In genomic region chr17:46832101-46832980, GRCm38 (mm10) we compare ENCODE assay signal across 11 mouse cellular contexts. TPM values are rescaled to one million over a fixed set of nuclear protein-coding genes. Genes with fewer than 3 reads are reported as not detected.
A peak's percentile ranks its signal among the peaks of the same experiment; 100 is the strongest.
DNase-seq lines count a peak whose midpoint lies in the region; ATAC-seq and TF ChIP-seq lines count a peak whose summit lies in the region.
"Had no signal": no experiment of that assay in that cellular context is flagged by ENCODE, and none has a peak within 500 bp of the region (broad histone marks: within the 10 kb centered on the region; RNA-seq: fewer than 3 reads in every experiment).

No protein-coding gene starts in this region.

- no peak for TF ChIP-seq CTCF in heart, adult 2 months (IDR thresholded peaks at IDR 0.05)
- TF ChIP-seq CTCF in cortical plate, adult 2 months (IDR thresholded peaks at IDR 0.05; ENCODE audit: extremely low read depth, insufficient read depth, low read length), result no peak
- no peak for TF ChIP-seq CTCF in lung, postnatal 0 days (IDR thresholded peaks at IDR 0.05)

- TF ChIP-seq POLR2A in heart, adult 2 months (IDR thresholded peaks at IDR 0.05; ENCODE audit: insufficient read depth, low read depth, low read length), result 0 out of 2 replicates have a peak, but pooled peaks have one; percentile 35
- TF ChIP-seq POLR2A in cortical plate, adult 2 months (IDR thresholded peaks at IDR 0.05; ENCODE audit: extremely low read depth, insufficient read depth, low read length), result no peak

- ATAC-seq in heart, embryonic 11.5 days (replicated peaks; ENCODE audit: insufficient number of reproducible peaks, low FRiP score, low TSS enrichment), result no peak
- peak; percentile 28 for ATAC-seq in lung, postnatal 0 days
- ATAC-seq in erythroblast, adult 5-6 weeks (replicated peaks; ENCODE audit: low FRiP score, poor library complexity, severe bottlenecking), result no peak
- no peak for ATAC-seq in intestine, embryonic 16.5 days
- no peak for ATAC-seq in inflammation-experienced regulatory T-cells, adult 6 months
- ATAC-seq: forebrain, embryonic 15.5 days; midbrain, embryonic 13.5 days had no signal

- H3K79me2 ChIP-seq in heart, adult 2 months (replicated peaks; ENCODE audit: control insufficient read depth, insufficient read depth, low read length), result no peaks in the 10 kb centered on the region; the same call in 1 of the 2 replicates

- peak overlapping the region; percentile 78 for H3K27ac ChIP-seq in heart, adult 2 months
- no peak overlapping the region for H3K27ac ChIP-seq in heart, embryonic 11.5 days (ENCODE audit: low read depth, low read length)
- peak overlapping the region; percentile 72; the same call in 1 of the 2 replicates for H3K27ac ChIP-seq in cortical plate, adult 2 months (ENCODE audit: insufficient read depth, low read length)
- 0 out of 2 replicates have a peak overlapping the region, but pooled peaks have one; percentile 32 for H3K27ac ChIP-seq in lung, postnatal 0 days (ENCODE audit: low read length)
- H3K27ac ChIP-seq in intestine, embryonic 16.5 days (ENCODE audit: low read length), result no peak overlapping the region
- H3K27ac ChIP-seq: forebrain, embryonic 15.5 days; midbrain, embryonic 13.5 days had no signal

- intact Hi-C loops in heart, adult 2 months (cut with DNase I), result no loop called here

- no peak overlapping the region for H3K9ac ChIP-seq in heart, adult 2 months (ENCODE audit: low read depth, low read length)
- no peak overlapping the region for H3K9ac ChIP-seq in heart, embryonic 11.5 days (ENCODE audit: low read depth, low read length)
- no peak overlapping the region for H3K9ac ChIP-seq in lung, postnatal 0 days (replicated peaks; ENCODE audit: low read depth)
- no peak overlapping the region for H3K9ac ChIP-seq in intestine, embryonic 16.5 days (ENCODE audit: low read depth, low read length)
- H3K9ac ChIP-seq: forebrain, embryonic 15.5 days; midbrain, embryonic 13.5 days had no signal

- peak; percentile 66 to 77 for DNase-seq in heart, adult 2 months
- DNase-seq in heart, postnatal 4 days, result peak; percentile 61
- DNase-seq in lung, postnatal 0 days (ENCODE audit: low spot score), result no peak
- DNase-seq: retina, postnatal 1 day had no signal

- peak overlapping the region; percentile 18; the same call in 1 of the 2 replicates for H3K4me3 ChIP-seq in heart, adult 2 months
- no peak overlapping the region for H3K4me3 ChIP-seq in heart, embryonic 11.5 days (ENCODE audit: low read depth, low read length)
- H3K4me3 ChIP-seq in cortical plate, adult 2 months (ENCODE audit: insufficient read depth, low read length), result no peak overlapping the region
- no peak overlapping the region for H3K4me3 ChIP-seq in lung, postnatal 0 days (ENCODE audit: low read depth, low read length)
- no peak overlapping the region for H3K4me3 ChIP-seq in intestine, embryonic 16.5 days (ENCODE audit: low read length)
- H3K4me3 ChIP-seq: forebrain, embryonic 15.5 days; midbrain, embryonic 13.5 days had no signal

- 35% methylated on average over 11 of the region's 11 CpGs for WGBS in heart, adult 2 months
- 77% methylated on average over 11 of the region's 11 CpGs for WGBS in heart, embryonic 11.5 days (ENCODE audit: insufficient replicate concordance)
- WGBS in lung, postnatal 0 days, result 57% methylated on average over 11 of the region's 11 CpGs
- 72% methylated on average over 11 of the region's 11 CpGs for WGBS in intestine, embryonic 16.5 days

- peak; percentile 71; the same call in 1 of the 2 replicates for TF ChIP-seq EP300 in heart, adult 2 months (IDR thresholded peaks at IDR 0.05; ENCODE audit: insufficient read depth, low read depth, low read length)
- no peak for TF ChIP-seq EP300 in lung, postnatal 0 days (IDR thresholded peaks at IDR 0.05)

- no peaks in the 10 kb centered on the region; the same call in 1 of the 2 replicates for H3K36me3 ChIP-seq in heart, adult 2 months (ENCODE audit: control insufficient read depth, insufficient read depth, low read length)
- H3K36me3 ChIP-seq in heart, embryonic 11.5 days (ENCODE audit: control insufficient read depth, insufficient read depth, low read length), result peaks cover 3% of the 10 kb centered on the region; the same call in 1 of the 2 replicates
- H3K36me3 ChIP-seq in lung, postnatal 0 days (ENCODE audit: insufficient read depth, low read length), result no peaks in the 10 kb centered on the region
- peaks cover 9% of the 10 kb centered on the region; the same call in 1 of the 2 replicates for H3K36me3 ChIP-seq in intestine, embryonic 16.5 days (ENCODE audit: control insufficient read depth, insufficient read depth, low read length)

- H3K27me3 ChIP-seq in heart, adult 2 months (ENCODE audit: control insufficient read depth, insufficient read depth, low read length), result no peaks in the 10 kb centered on the region
- H3K27me3 ChIP-seq in heart, embryonic 11.5 days (ENCODE audit: control insufficient read depth, insufficient read depth, low read length), result no peaks in the 10 kb centered on the region
- no peaks in the 10 kb centered on the region for H3K27me3 ChIP-seq in lung, postnatal 0 days (replicated peaks; ENCODE audit: insufficient read depth, low read length)
- H3K27me3 ChIP-seq in intestine, embryonic 16.5 days (replicated peaks; ENCODE audit: control insufficient read depth, insufficient read depth, low read length), result no peaks in the 10 kb centered on the region
- H3K27me3 ChIP-seq: forebrain, embryonic 15.5 days; midbrain, embryonic 13.5 days had no signal

- no peaks in the 10 kb centered on the region for H3K9me3 ChIP-seq in heart, embryonic 11.5 days (replicated peaks; ENCODE audit: control insufficient read depth, low read length)
- H3K9me3 ChIP-seq in lung, postnatal 0 days (ENCODE audit: low read length), result no peaks in the 10 kb centered on the region
- no peaks in the 10 kb centered on the region for H3K9me3 ChIP-seq in intestine, embryonic 16.5 days (ENCODE audit: control insufficient read depth, low read length)
- H3K9me3 ChIP-seq: forebrain, embryonic 15.5 days; midbrain, embryonic 13.5 days had no signal

- H3K4me2 ChIP-seq in heart, embryonic 11.5 days, result no peak overlapping the region
- no peak overlapping the region for H3K4me2 ChIP-seq in lung, postnatal 0 days (replicated peaks; ENCODE audit: low read depth, low read length)
- H3K4me2 ChIP-seq in intestine, embryonic 16.5 days (ENCODE audit: low read depth, low read length), result no peak overlapping the region
- H3K4me2 ChIP-seq: forebrain, embryonic 15.5 days; midbrain, embryonic 13.5 days had no signal

- H3K4me1 ChIP-seq in heart, adult 2 months (ENCODE audit: control insufficient read depth, insufficient read depth, low read length), result peaks cover 10% of the 10 kb centered on the region
- no peaks in the 10 kb centered on the region for H3K4me1 ChIP-seq in heart, embryonic 11.5 days (ENCODE audit: control insufficient read depth, insufficient read depth, low read length)
- peaks cover 6% of the 10 kb centered on the region; the same call in 1 of the 2 replicates for H3K4me1 ChIP-seq in cortical plate, adult 2 months (ENCODE audit: control insufficient read depth, insufficient read depth, low read length)
- no peaks in the 10 kb centered on the region; the same call in 1 of the 2 replicates for H3K4me1 ChIP-seq in lung, postnatal 0 days (ENCODE audit: insufficient read depth, low read depth, low read length)
- H3K4me1 ChIP-seq in intestine, embryonic 16.5 days (ENCODE audit: control insufficient read depth, insufficient read depth, low read length), result no peaks in the 10 kb centered on the region
- H3K4me1 ChIP-seq: forebrain, embryonic 15.5 days; midbrain, embryonic 13.5 days had no signal

RNA-seq across cellular contexts. Expression of gene Bicral, which starts 25.9 kb away (rescaled TPM):
- total RNA-seq in heart, adult 2 months (2021), result 10 to 100 TPM; 12.3 to 15.7 TPM
- polyA plus RNA-seq in heart, adult 2 months (2012; rRNA removed), result 7.4 and 9.6 TPM in 2 replicates
- 4.1 and 4.9 TPM in 2 replicates for polyA plus RNA-seq in heart, embryonic 11.5 days (2014; fragmentation: Nextera tagmentation; extraction: Ambion mirVana)
- polyA plus RNA-seq in cortical plate, adult 2 months (2012; rRNA removed), result 33.1 and 33.9 TPM in 2 replicates
- 10 to 100 TPM; 11.8 to 14.0 TPM for total RNA-seq in heart, postnatal 4 days (2021)
- polyA plus RNA-seq in lung, postnatal 0 days (2015; fragmentation: Nextera tagmentation; extraction: Ambion mirVana), result 3.0 and 3.4 TPM in 2 replicates
- total RNA-seq in erythroblast, adult 5-6 weeks (2015; ENCODE audit: low replicate concordance), result 6.5 and 7.5 TPM in 2 replicates
- total RNA-seq in erythroblast, adult 5-6 weeks (2017; ENCODE audit: low replicate concordance), result 3.7 and 4.0 TPM in 2 replicates
- polyA plus RNA-seq in intestine, embryonic 16.5 days (2015; fragmentation: Nextera tagmentation; extraction: Ambion mirVana), result 3.0 TPM in 2 replicates
- polyA plus RNA-seq in inflammation-experienced regulatory T-cells, adult 6 months (2017; shearing (Covaris generic)), result 1 to 10 TPM; 7.6 to 9.2 (median 9.1) TPM

RNA-seq across cellular contexts. Expression of gene Rpl7l1, which starts 49.9 kb away (rescaled TPM):
- total RNA-seq in heart, adult 2 months (2021), result 10 to 100 TPM; 54.0 TPM
- 19.4 and 41.8 TPM in 2 replicates for polyA plus RNA-seq in heart, adult 2 months (2012; rRNA removed)
- polyA plus RNA-seq in heart, embryonic 11.5 days (2014; fragmentation: Nextera tagmentation; extraction: Ambion mirVana), result 115 and 116 TPM in 2 replicates
- 43.6 and 48.0 TPM in 2 replicates for polyA plus RNA-seq in cortical plate, adult 2 months (2012; rRNA removed)
- 10 to 100 TPM; 69.6 to 71.9 TPM for total RNA-seq in heart, postnatal 4 days (2021)
- 83.2 and 83.7 TPM in 2 replicates for polyA plus RNA-seq in lung, postnatal 0 days (2015; fragmentation: Nextera tagmentation; extraction: Ambion mirVana)
- total RNA-seq in erythroblast, adult 5-6 weeks (2015; ENCODE audit: low replicate concordance), result 21.1 and 22.7 TPM in 2 replicates
- total RNA-seq in erythroblast, adult 5-6 weeks (2017; ENCODE audit: low replicate concordance), result 19.1 and 46.3 TPM in 2 replicates
- 142 and 153 TPM in 2 replicates for polyA plus RNA-seq in intestine, embryonic 16.5 days (2015; fragmentation: Nextera tagmentation; extraction: Ambion mirVana)
- 100 to 1,000 TPM; 120 to 149 (median 139) TPM for polyA plus RNA-seq in inflammation-experienced regulatory T-cells, adult 6 months (2017; shearing (Covaris generic))

RNA-seq across cellular contexts. Expression of gene Tbcc, which starts 58.1 kb away (rescaled TPM):
- 10 to 100 TPM; 16.3 TPM for total RNA-seq in heart, adult 2 months (2021)
- 12.7 and 13.3 TPM in 2 replicates for polyA plus RNA-seq in heart, adult 2 months (2012; rRNA removed)
- 53.4 and 54.1 TPM in 2 replicates for polyA plus RNA-seq in heart, embryonic 11.5 days (2014; fragmentation: Nextera tagmentation; extraction: Ambion mirVana)
- 25.6 and 26.1 TPM in 2 replicates for polyA plus RNA-seq in cortical plate, adult 2 months (2012; rRNA removed)
- total RNA-seq in heart, postnatal 4 days (2021), result 10 to 100 TPM; 23.5 to 26.2 TPM
- 47.7 and 51.0 TPM in 2 replicates for polyA plus RNA-seq in lung, postnatal 0 days (2015; fragmentation: Nextera tagmentation; extraction: Ambion mirVana)
- 2.3 and 8.1 TPM in 2 replicates for total RNA-seq in erythroblast, adult 5-6 weeks (2015; ENCODE audit: low replicate concordance)
- 1.7 and 5.4 TPM in 2 replicates for total RNA-seq in erythroblast, adult 5-6 weeks (2017; ENCODE audit: low replicate concordance)
- 31.8 and 35.8 TPM in 2 replicates for polyA plus RNA-seq in intestine, embryonic 16.5 days (2015; fragmentation: Nextera tagmentation; extraction: Ambion mirVana)
- 10 to 100 TPM in 1 of 3 experiments, 1 to 10 TPM in 2; 9.6 to 10.5 (median 9.9) TPM for polyA plus RNA-seq in inflammation-experienced regulatory T-cells, adult 6 months (2017; shearing (Covaris generic))

RNA-seq across cellular contexts. Expression of gene 2310039H08Rik, which starts 59.9 kb away (rescaled TPM):
- 10 to 100 TPM; 22.6 to 30.4 TPM for total RNA-seq in heart, adult 2 months (2021)
- 43.6 and 45.4 TPM in 2 replicates for polyA plus RNA-seq in heart, adult 2 months (2012; rRNA removed)
- polyA plus RNA-seq in heart, embryonic 11.5 days (2014; fragmentation: Nextera tagmentation; extraction: Ambion mirVana), result 43.9 and 45.3 TPM in 2 replicates
- polyA plus RNA-seq in cortical plate, adult 2 months (2012; rRNA removed), result 18.6 and 20.5 TPM in 2 replicates
- total RNA-seq in heart, postnatal 4 days (2021), result 10 to 100 TPM; 28.6 to 29.9 TPM
- 73.9 and 80.1 TPM in 2 replicates for polyA plus RNA-seq in lung, postnatal 0 days (2015; fragmentation: Nextera tagmentation; extraction: Ambion mirVana)
- 5.6 and 7.5 TPM in 2 replicates for total RNA-seq in erythroblast, adult 5-6 weeks (2015; ENCODE audit: low replicate concordance)
- 0.34 TPM in 1 of 2 replicates, not detected in the other for total RNA-seq in erythroblast, adult 5-6 weeks (2017; ENCODE audit: low replicate concordance)
- 102 and 104 TPM in 2 replicates for polyA plus RNA-seq in intestine, embryonic 16.5 days (2015; fragmentation: Nextera tagmentation; extraction: Ambion mirVana)
- 10 to 100 TPM; 16.4 to 17.9 (median 17.3) TPM for polyA plus RNA-seq in inflammation-experienced regulatory T-cells, adult 6 months (2017; shearing (Covaris generic))

Comparison
In these comparisons a context has a peak if more than half of its experiments do, and no peak if none do; other contexts are left out.
1. H3K27ac ChIP-seq: peak in heart, adult 2 months (single experiment), cortical plate, adult 2 months (single experiment) and lung, postnatal 0 days (single experiment); none in heart, embryonic 11.5 days (single experiment) and intestine, embryonic 16.5 days (single experiment).